Mouse (Mus musculus) embryonic facial prominence, embryonic 11.5 days (tissue): ENCODE results near the gene Ttc25. TPM values are rescaled to one million over a fixed set of nuclear protein-coding genes. Genes with fewer than 3 reads are reported as not detected.
A peak's percentile ranks its signal among the peaks of the same experiment; 100 is the strongest.
"Not testable (repeated sequence)": the region's sequence is repeated elsewhere in the genome, so short reads cannot be mapped to it uniquely, and the experiment has no call there.

Experiments
- ATAC-seq: fragments of 200-750 bp; cut with Nextera tagmentation; replicated peaks from 2 replicates; pipeline ENCODE4 v1.8.0; 2017; ENCODE audit warnings: low read depth; ENCODE audit not compliant: insufficient number of reproducible peaks, low FRiP score, low TSS enrichment
- DNase-seq: peaks from one replicate; pipeline ENCODE4 v3.0.0-alpha.2; 2015; ENCODE audit warnings: low spot score
- H3K27ac ChIP-seq: fragments of 300-500 bp; sonication (generic); replicated peaks from 2 replicates; pipeline ENCODE4 v1.5.1; 2014; ENCODE audit warnings: mild to moderate bottlenecking, low read depth, low read length, control low read depth
- H3K27me3 ChIP-seq: fragments of 300-500 bp; sonication (generic); 2 replicates; pipeline ENCODE4 v1.6.1; 2014; ENCODE audit warnings: mild to moderate bottlenecking, low read length, moderate library complexity, mixed read lengths; ENCODE audit not compliant: control insufficient read depth, insufficient read depth
- H3K36me3 ChIP-seq: fragments of 300-500 bp; sonication (generic); replicated peaks from 2 replicates; pipeline ENCODE4 v1.6.1; 2014; ENCODE audit warnings: low read depth, mild to moderate bottlenecking, low read length, moderate library complexity, mixed read lengths; ENCODE audit not compliant: control insufficient read depth, insufficient read depth
- H3K4me1 ChIP-seq: fragments of 300-500 bp; sonication (generic); 2 replicates; pipeline ENCODE4 v1.6.1; 2014; ENCODE audit warnings: low read length, mixed read lengths; ENCODE audit not compliant: control insufficient read depth, insufficient read depth
- H3K4me2 ChIP-seq: fragments of 300-500 bp; sonication (generic); 2 replicates; pipeline ENCODE4 v1.6.1; 2014; ENCODE audit warnings: low read depth, mild to moderate bottlenecking, control low read depth, low read length, moderate library complexity
- H3K4me3 ChIP-seq: fragments of 300-500 bp; sonication (generic); 2 replicates; pipeline ENCODE4 v1.5.1; 2014; ENCODE audit warnings: low read depth, low read length, control low read depth
- H3K9ac ChIP-seq: fragments of 300-500 bp; sonication (generic); replicated peaks from 2 replicates; pipeline ENCODE4 v1.6.1; 2014; ENCODE audit warnings: mild to moderate bottlenecking, control low read depth, low read length
- H3K9me3 ChIP-seq: fragments of 300-500 bp; sonication (generic); replicated peaks from 2 replicates; pipeline ENCODE4 v1.6.1; 2016; ENCODE audit warnings: mild to moderate bottlenecking, low read length, inconsistent platforms, mixed read lengths; ENCODE audit not compliant: control insufficient read depth
- WGBS: fragments of 180-500 bp; shearing (Covaris S2); extraction: QIAGEN DNeasy Blood & Tissue Kit; methylation state at CpG from one replicate; pipeline ENCODE4 v1.1.7; 2014; 5-methylcytosine and 5-hydroxymethylcytosine counted together
- polyA plus RNA-seq: library from polyadenylated mRNA; unstranded; fragments of >200 nt; fragmentation: Nextera tagmentation; extraction: Ambion mirVana; gene quantifications from 2 replicates; pipeline ENCODE4 v1.2.1, GENCODE M21; 2014

Ttc25 gene
- polyA plus RNA-seq, 1 experiment from 2014 or later, result 1.4 TPM

DNA sequence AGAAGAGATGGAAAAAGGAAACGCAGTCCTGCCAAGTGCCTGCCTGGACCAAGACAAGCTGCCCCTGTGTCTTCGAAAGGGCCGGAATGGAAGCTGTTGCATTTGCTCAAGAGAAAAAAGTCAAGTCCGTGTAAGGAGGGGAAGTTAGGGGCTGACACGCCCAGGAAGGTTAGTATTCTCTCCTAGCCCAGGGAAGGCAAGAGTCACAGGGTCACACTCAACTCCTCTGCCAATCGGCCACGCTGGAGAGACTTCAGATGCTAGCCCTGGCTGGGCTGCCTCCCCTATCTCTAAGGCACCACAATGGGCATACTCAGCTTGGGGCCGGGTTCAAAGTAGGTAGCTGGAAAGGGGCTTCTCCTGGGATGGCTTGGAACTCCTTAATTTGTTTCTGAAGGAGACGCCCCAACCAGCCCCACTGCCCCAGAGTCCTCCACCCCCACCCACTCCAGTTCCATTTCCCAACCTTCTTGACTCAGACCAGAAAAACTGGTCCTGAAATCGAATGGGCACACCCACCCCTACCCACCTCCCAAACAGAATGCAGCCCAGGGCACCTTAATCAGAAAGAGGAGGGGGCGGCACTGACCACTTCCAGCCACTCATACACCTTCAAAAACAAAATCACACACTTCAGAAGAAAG is 20.3 kb upstream of the Ttc25 start:
- 40% methylated on average over 11 of the region's 11 CpGs for WGBS

DNA sequence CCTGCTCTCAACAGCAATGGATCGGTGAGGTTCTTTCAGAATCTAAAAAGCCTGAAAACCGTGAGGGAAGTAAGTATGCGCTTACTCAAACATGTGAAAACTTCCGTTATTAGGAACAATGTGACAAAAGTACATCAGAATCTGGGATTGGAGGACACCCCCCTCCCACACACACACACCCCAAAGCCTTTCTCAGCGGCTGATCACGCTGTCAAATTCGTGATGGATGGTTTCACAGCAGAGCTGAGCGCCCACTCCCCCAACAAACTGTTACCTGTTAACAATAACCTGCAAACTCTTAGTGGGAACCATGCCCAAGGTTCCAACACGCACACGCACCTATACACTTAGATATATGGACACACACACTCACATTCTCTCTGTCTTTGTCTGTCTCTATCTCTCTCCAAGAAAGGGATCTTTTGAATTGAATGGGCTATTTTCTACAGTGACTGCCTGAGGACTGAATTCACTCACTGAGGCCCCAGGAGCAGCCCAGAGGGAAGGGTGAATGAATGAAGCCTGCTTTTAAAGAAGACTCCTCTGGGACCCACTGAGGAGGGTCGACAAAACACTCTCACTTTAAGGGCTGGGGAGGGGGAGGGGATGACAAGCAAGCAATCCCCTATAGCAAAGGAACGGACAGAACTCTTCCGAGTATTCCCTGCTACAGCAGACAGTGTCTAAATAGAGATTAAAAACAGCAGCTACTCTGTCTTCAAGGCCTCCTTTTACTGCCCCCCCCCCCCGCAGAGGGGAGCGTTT is 19.2 kb upstream of the Ttc25 start:
- Histone ChIP-seq H3K27me3 (no peaks in the 10 kb centered on the region), H3K9me3 (no peaks in the 10 kb centered on the region), H3K27ac (no peak overlapping the region), H3K4me2 (peak overlapping the region; percentile 89), H3K9ac (peak overlapping the region; percentile 84), H3K4me1 (peaks cover 5% of the 10 kb centered on the region; the same call in 1 of the 2 replicates), H3K36me3 (peaks cover 10% of the 10 kb centered on the region), H3K4me3 (peak overlapping the region; percentile 89)
- ATAC-seq (no peak), DNase-seq (peak; percentile 19)
- 9% methylated on average over 15 of the region's 15 CpGs for WGBS

More for the DNA sequence above, 20.3 kb upstream of the Ttc25 start:
- Histone ChIP-seq H3K4me3 (no peak overlapping the region; the same call in 1 of the 2 replicates), H3K4me1 (peaks cover 5% of the 10 kb centered on the region; the same call in 1 of the 2 replicates), H3K9me3 (no peaks in the 10 kb centered on the region), H3K4me2 (peak overlapping the region; percentile 89), H3K9ac (no peak overlapping the region), H3K27ac (no peak overlapping the region), H3K36me3 (peaks cover 10% of the 10 kb centered on the region), H3K27me3 (no peaks in the 10 kb centered on the region)
- ATAC-seq (no peak), DNase-seq (no peak)

DNA sequence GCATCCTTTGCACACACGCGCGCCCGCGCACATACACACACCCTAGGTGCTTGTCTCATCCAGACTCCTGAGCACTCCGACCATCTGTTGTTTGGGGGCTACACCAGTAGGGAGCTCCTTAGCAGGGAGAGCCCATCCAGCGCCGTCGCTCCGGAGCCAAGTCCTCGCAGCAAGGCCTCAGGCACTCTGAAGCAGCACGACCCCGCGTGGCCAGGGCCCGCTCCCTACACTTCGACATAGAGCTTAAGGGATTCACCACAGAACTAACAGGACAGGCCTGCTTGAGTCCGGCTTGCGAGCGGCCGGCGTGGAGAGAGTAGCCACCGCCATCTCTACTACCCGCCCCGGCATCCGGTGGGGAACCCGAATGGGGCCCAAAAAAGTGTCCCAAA is 18.3 kb upstream of the Ttc25 start:
- Histone ChIP-seq H3K9me3 (no peaks in the 10 kb centered on the region), H3K27me3 (no peaks in the 10 kb centered on the region), H3K4me2 (peak overlapping the region; percentile 89), H3K9ac (peak overlapping the region; percentile 84), H3K4me3 (peak overlapping the region; percentile 89), H3K4me1 (peaks cover 5% of the 10 kb centered on the region; the same call in 1 of the 2 replicates), H3K27ac (peak overlapping the region; percentile 82), H3K36me3 (peaks cover 10% of the 10 kb centered on the region)
- peak; percentile 57 for ATAC-seq
- DNase-seq, result peak; percentile 71
- WGBS, result 0% methylated on average over 26 of the region's 26 CpGs

DNA sequence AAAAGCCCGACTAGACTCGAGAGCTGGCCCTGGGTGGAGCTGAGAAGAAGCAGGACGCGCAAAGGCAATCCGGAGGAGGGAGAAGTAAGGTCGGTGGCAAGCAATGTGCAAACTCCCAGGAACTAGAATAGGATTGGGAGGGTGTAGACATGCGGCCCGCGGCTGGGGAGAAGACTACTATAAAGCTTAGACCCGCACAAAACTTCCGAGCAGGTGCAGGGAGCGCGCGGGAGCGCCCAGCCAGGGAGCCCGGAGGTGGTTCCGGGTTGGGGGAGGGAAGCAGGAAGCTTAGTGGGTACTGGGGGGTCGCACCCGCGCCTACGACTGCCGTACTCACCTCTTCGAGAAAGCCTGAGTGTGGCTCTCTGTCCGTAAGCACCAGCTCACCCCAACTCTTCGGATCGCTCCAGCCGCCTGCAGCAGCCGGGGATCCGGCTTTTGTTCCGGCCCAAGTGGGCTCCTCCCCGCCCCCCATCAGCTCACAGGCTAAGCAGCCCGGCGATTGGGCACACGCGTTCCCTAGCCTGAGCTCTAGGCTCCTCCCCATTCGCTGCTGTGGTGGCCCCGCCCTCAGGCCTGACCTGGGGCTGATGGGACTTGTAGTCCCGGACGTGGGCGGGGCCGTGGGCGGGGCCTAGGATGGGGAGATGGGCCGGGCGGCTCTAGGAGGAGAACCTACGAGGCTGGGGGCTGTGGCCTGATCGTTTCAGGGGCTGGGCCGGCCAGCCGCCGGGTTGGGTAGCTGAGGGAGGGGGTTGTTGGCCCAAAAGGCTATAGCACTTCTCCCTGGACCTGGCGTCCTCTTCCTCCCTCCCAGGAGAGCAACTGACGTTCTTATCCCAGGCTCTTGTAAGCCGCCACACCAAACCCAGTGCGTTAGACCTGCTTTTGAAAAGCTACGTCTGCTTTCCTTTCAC is 17.7 kb upstream of the Ttc25 start, which contains the start of gene Acly:
Gene Acly, minus strand, starts transcription at position 543 of the 917 bp plus-strand sequence.
- peaks cover 5% of the 10 kb centered on the region; the same call in 1 of the 2 replicates for H3K4me1 ChIP-seq
- peak within 1 kb of the TSS; percentile 84 for H3K9ac ChIP-seq
- no peaks in the 10 kb centered on the region for H3K9me3 ChIP-seq
- H3K27ac ChIP-seq, result peak within 1 kb of the TSS; percentile 82
- WGBS, result 0% methylated on average over 49 of the region's 54 CpGs
- H3K4me2 ChIP-seq, result peak within 1 kb of the TSS; percentile 89
- H3K36me3 ChIP-seq, result peaks cover 7% of the 10 kb centered on the region
- peak within 1 kb of the TSS; percentile 89 for H3K4me3 ChIP-seq
- ATAC-seq, result peak; percentile 94
- peak; percentile 100 for DNase-seq
- H3K27me3 ChIP-seq, result no peaks in the 10 kb centered on the region

DNA sequence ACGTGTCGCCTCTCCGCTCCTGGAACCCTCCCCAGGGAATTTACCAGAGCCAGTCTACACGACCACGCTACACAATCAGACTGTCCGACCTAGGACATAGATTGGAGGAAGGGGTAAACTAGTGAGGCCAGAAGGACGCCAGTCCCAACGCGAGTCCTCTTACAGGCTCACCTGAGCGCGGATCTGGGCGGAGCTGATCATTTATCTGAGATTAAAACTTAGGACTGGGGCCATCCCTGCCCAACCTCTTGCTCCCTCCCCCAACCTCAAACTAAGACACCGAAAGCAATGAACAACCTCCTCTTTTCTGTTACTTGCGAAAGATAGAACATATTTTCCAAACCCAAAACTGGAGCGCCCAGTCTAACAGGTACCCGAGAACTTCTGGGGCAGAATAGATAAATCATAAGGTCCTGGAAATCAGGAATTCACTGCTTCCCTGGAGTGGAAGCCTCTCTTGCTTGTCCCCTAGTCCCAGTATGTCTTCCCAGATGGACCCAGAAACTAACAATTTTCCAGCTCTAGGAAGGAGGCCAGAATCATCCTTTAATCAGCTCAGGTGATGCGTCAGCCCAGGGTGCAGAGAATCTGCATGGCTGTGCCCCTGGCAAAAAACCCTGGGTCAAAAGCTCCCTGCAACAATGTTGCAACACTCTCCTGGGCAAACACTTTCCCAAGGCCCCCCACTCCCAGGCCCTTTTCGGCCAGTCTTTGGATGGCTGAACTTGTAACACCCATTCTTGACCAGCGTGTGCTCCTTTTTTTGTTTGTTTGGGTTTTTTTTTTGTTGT is 16.8 kb upstream of the Ttc25 start:
- ATAC-seq, result no peak
- H3K9me3 ChIP-seq, result no peaks in the 10 kb centered on the region
- 23% methylated on average over 19 of the region's 19 CpGs for WGBS

DNA sequence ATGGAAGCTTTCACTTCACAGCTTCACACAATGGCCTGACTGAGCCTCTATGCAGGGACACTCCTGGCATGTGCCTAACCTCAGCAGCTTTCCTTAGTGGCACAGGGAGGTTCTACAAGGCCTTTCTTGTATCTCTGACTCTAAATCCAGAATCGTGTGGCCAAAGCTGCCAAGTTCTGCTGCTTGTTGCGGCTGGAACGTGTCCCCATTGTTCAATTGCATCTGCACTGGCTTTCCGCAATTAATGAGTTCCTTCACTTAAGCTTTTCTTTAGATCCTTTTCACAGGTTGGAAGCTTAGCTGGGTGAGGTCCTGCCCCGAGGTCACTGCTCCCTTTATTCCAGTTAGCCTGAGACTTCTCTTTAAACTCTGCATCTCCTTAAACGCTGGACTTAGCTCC is 11.5 kb upstream of the Ttc25 start:
- H3K27me3 ChIP-seq, result no peaks in the 10 kb centered on the region
- DNase-seq (no peak), ATAC-seq (no peak)
- no peak overlapping the region for H3K27ac ChIP-seq
- H3K9me3 ChIP-seq, result no peaks in the 10 kb centered on the region
- no peak overlapping the region for H3K4me3 ChIP-seq
- H3K36me3 ChIP-seq, result no peaks in the 10 kb centered on the region
- WGBS, result 62% methylated on average over 6 of the region's 6 CpGs
- H3K4me2 ChIP-seq, result no peak overlapping the region
- H3K9ac ChIP-seq, result no peak overlapping the region
- no peaks in the 10 kb centered on the region for H3K4me1 ChIP-seq

More for the DNA sequence above, 16.8 kb upstream of the Ttc25 start:
- peak overlapping the region; percentile 7; the same call in 1 of the 2 replicates for H3K27ac ChIP-seq
- peak overlapping the region; percentile 89 for H3K4me3 ChIP-seq
- H3K4me2 ChIP-seq, result peak overlapping the region; percentile 76
- H3K4me1 ChIP-seq, result peaks cover 5% of the 10 kb centered on the region; the same call in 1 of the 2 replicates
- no peaks in the 10 kb centered on the region for H3K36me3 ChIP-seq
- H3K9ac ChIP-seq, result peak overlapping the region; percentile 43
- no peaks in the 10 kb centered on the region for H3K27me3 ChIP-seq
- no peak for DNase-seq

DNA sequence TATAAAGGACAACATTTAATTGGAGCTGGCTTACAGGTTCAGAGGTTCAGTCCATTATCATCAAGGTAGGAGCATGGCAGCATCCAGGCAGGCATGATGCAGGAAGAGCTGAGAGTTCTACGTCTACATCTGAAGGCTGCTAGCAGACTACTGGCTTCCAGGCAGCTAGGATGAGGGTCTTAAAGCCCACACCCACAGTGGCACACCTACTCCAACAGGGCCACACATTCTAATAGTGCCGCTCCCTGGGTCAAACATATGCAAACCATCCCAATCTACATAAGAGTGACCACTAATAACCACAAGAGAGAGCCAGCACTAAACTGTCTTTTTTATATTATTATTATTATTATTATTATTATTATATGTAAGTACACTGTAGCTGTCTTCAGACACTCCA is 11.0 kb upstream of the Ttc25 start:
- H3K4me1 ChIP-seq, result not testable (repeated sequence)

More for the DNA sequence above, 11.0 kb upstream of the Ttc25 start:
- H3K27me3 ChIP-seq, H3K27ac ChIP-seq, H3K4me2 ChIP-seq, H3K9ac ChIP-seq, DNase-seq, ATAC-seq, H3K9me3 ChIP-seq, H3K4me3 ChIP-seq, H3K36me3 ChIP-seq: not testable (repeated sequence)
- WGBS, result 74% methylated on average over 2 of the region's 2 CpGs
